Mouse (Mus musculus): ENCODE results near the gene Ostm1. TPM values are rescaled to one million over a fixed set of nuclear protein-coding genes. Genes with fewer than 3 reads are reported as not detected.
A peak's percentile ranks its signal among the peaks of the same experiment; 100 is the strongest.

The Ostm1 gene
- total RNA-seq, 1 experiment from 2014 or later: 30.3 TPM

DNA sequence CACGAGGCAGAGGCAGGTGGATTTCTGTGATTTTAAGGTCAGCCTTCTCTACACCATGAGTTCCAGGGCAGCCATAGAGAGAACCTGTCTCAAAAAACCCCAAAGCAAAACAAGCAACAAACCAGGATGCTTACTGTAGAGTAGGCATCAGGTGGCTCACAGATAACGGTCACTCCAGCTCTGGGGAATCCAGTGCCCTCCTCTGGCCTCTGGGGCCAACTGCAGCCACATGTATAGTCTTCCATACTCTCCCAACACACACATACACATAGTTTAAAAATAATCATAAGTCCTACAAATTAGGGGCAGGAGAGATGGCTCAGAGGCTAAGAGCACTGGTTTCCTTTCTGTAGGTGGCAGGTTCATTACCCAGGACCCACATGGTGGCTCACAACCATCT, 109.9 kb downstream of the Ostm1 start:
- no peak for ATAC-seq (replicated peaks in 1 of 2; ENCODE audit: insufficient read depth in 1 of 2, low FRiP score in 2 of 2, low TSS enrichment in 1 of 2, low read depth in 1 of 2, poor library complexity in 2 of 2, severe bottlenecking in 2 of 2)

DNA sequence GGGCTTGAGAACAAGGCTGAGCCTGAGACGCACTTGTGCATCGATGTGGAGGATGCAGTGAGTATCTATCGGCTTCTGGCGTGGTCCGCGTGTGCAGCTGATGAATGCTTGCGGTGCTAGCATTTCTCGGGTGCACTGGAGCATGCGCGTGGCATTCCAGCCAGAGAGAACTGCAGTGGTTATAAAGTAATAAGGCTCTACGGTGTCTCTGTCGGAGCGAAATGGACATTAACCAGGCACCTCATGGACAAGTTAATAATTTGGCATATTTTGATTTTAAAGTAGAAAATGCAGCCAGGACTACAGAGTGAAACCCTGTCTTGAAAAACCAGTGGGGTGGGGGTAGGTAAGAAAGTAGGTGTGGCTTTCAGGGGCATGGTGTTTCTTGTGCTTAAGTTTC, 112.7 kb downstream of the Ostm1 start:
- no peak for ATAC-seq (replicated peaks in 1 of 2; ENCODE audit: insufficient read depth in 1 of 2, low FRiP score in 2 of 2, low TSS enrichment in 1 of 2, low read depth in 1 of 2, poor library complexity in 2 of 2, severe bottlenecking in 2 of 2)

GRCm38 (mm10) chr10:42697007-42697406, 113.4 kb downstream of the Ostm1 start:
- peak; percentile 75 to 78 for ATAC-seq (replicated peaks in 1 of 2; ENCODE audit: insufficient read depth in 1 of 2, low FRiP score in 2 of 2, low TSS enrichment in 1 of 2, low read depth in 1 of 2, poor library complexity in 2 of 2, severe bottlenecking in 2 of 2)

- no peak for ATAC-seq (replicated peaks in 1 of 2; ENCODE audit: insufficient read depth in 1 of 2, low FRiP score in 2 of 2, low TSS enrichment in 1 of 2, low read depth in 1 of 2, poor library complexity in 2 of 2, severe bottlenecking in 2 of 2)
Measured at GRCm38 (mm10) chr10:42698375-42698774, 114.8 kb downstream of the Ostm1 start.

- no peak for ATAC-seq (replicated peaks in 1 of 2; ENCODE audit: insufficient read depth in 1 of 2, low FRiP score in 2 of 2, low TSS enrichment in 1 of 2, low read depth in 1 of 2, poor library complexity in 2 of 2, severe bottlenecking in 2 of 2)
Measured at GRCm38 (mm10) chr10:42698994-42699393, 115.4 kb downstream of the Ostm1 start.

GRCm38 (mm10) chr10:42702111-42702510, 118.5 kb downstream of the Ostm1 start:
- no peak for ATAC-seq (replicated peaks in 1 of 2; ENCODE audit: insufficient read depth in 1 of 2, low FRiP score in 2 of 2, low TSS enrichment in 1 of 2, low read depth in 1 of 2, poor library complexity in 2 of 2, severe bottlenecking in 2 of 2)

DNA sequence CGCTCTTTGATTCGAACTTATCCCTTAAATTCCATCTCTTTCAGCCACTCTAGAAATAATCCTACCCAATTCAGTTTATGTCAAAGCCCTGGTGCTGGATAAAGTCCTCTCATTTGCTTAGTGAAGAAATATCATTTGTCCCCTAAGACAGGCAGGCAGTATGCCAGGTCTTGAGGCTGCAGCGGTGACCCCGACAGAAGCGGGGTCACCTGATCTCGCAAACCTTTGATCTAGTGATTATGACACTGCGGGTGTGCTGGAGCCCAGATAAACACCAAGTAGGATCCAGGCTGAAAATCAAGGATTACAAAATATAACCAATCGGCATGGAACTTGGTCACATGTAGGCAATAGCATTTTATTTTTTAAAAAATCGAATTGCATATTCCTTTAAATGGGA, 131.1 kb downstream of the Ostm1 start:
- no peak for ATAC-seq (replicated peaks in 1 of 2; ENCODE audit: insufficient read depth in 1 of 2, low FRiP score in 2 of 2, low TSS enrichment in 1 of 2, low read depth in 1 of 2, poor library complexity in 2 of 2, severe bottlenecking in 2 of 2)

GRCm38 (mm10) chr10:42715366-42716035, 131.9 kb downstream of the Ostm1 start:
- ATAC-seq (replicated peaks in 1 of 2; ENCODE audit: insufficient read depth in 1 of 2, low FRiP score in 2 of 2, low TSS enrichment in 1 of 2, low read depth in 1 of 2, poor library complexity in 2 of 2, severe bottlenecking in 2 of 2): no peak; a peak in 1 of 4 replicates

DNA sequence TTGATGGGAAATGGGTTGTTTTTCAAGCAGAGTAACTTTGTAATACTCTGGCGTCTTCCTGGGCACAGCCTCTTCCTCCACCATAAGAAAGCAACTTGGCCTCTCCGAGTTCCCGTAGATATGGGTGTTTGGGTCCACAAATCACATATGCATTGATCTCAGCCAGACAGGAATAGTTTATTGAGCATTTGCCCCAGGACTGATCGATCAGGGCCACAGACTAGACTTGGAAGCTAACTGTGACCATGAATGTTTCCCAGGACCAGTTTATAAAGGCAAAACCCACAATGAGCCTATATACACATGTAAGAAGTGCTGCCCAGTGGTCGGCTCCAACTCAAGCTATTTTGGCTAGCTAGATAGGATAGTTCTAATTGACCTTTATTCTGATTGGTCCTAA, 138.5 kb downstream of the Ostm1 start:
- no peak for ATAC-seq (replicated peaks in 1 of 2; ENCODE audit: insufficient read depth in 1 of 2, low FRiP score in 2 of 2, low TSS enrichment in 1 of 2, low read depth in 1 of 2, poor library complexity in 2 of 2, severe bottlenecking in 2 of 2)

DNA sequence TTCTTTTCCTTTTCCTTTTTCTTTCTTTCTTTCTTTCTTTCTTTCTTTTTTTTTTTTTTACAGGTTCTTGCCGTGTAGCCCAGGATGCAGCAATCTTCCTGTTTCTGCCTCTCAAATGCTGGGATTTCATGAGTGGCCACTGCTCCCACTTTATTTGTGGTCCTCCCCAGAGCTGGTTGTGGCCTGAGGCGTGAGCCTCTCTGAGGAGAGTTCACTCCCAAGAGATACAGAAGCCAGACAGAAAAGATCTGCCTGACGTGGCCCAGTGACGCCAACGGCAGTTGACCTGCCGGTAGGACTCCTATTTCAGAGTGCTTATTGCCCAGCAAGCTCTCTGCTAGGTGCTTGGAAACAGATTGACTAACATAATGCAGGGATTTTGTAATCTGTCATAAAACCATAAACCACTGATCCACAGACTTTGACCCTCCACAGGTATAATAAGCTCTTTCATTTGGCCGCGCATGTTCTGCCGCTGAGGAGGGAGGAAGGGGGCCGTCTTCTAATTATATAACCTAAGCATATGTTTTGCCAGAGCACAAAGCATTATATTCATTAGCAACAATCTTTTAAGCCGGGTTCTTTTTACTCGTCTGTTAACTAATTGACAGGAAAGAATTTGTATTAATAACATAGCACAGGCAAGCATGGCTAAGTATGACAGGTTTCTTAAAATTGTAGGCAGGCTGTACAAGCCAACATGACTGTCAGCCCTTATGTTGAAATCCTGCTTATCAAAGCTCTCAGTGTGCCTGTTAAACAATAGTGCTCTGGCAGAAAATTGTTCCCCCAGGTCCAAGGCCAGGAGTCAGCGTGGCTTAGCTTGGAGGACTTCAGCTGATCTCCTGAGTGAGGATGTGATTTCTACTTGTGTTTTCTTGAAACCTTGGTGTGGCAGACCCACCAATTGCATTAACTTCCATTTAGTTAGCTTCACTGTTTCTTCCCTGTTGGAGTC, 139.9 kb downstream of the Ostm1 start:
- ATAC-seq (replicated peaks in 1 of 2; ENCODE audit: insufficient read depth in 1 of 2, low FRiP score in 2 of 2, low TSS enrichment in 1 of 2, low read depth in 1 of 2, poor library complexity in 2 of 2, severe bottlenecking in 2 of 2): no peak

- ATAC-seq (replicated peaks in 1 of 2; ENCODE audit: insufficient read depth in 1 of 2, low FRiP score in 2 of 2, low TSS enrichment in 1 of 2, low read depth in 1 of 2, poor library complexity in 2 of 2, severe bottlenecking in 2 of 2): no peak
Measured at GRCm38 (mm10) chr10:42729607-42730006, 146.0 kb downstream of the Ostm1 start.

- ATAC-seq (replicated peaks in 1 of 2; ENCODE audit: insufficient read depth in 1 of 2, low FRiP score in 2 of 2, low TSS enrichment in 1 of 2, low read depth in 1 of 2, poor library complexity in 2 of 2, severe bottlenecking in 2 of 2): no peak
Measured at GRCm38 (mm10) chr10:42734546-42735060, 151.0 kb downstream of the Ostm1 start.

DNA sequence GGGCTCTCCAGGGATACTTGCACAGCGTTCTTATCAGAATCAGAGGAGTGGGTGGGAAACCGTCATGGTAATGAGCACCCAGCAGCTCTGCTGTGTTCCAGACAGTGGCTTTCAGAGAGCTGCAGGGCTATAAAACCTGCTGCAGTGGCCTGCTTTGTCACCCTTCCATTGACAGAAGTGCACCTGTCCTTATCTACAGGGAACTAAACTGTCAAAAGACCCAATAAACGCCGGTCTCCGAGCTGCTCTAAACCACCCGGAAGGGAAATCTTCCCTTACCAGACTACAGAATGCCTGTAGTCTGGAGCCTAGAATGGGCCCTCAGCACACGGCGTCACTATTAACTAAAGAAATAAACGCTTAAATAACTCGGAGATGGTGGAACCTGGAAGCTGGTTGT, 168.2 kb downstream of the Ostm1 start:
- no peak for ATAC-seq (replicated peaks in 1 of 2; ENCODE audit: insufficient read depth in 1 of 2, low FRiP score in 2 of 2, low TSS enrichment in 1 of 2, low read depth in 1 of 2, poor library complexity in 2 of 2, severe bottlenecking in 2 of 2)

Other genes starting within 250 kb of the Ostm1 start
- 4.6 and 5.4 TPM in 2 replicates for gene Afg1l, start 105.3 kb upstream of the Ostm1 start, total RNA-seq (2017)
- 97.5 and 103 TPM in 2 replicates for gene Snx3, start 81.8 kb upstream of the Ostm1 start, total RNA-seq (2017)
- not detected in 2 replicates for gene Nr2e1, start 190 bp upstream of the Ostm1 start, total RNA-seq (2017)
- 55.8 and 59.9 TPM in 2 replicates for gene Sec63, start 177.7 kb downstream of the Ostm1 start, total RNA-seq (2017)

Measured in hematopoietic stem cell, adult 5-6 weeks (primary cell).